Mouse (Mus musculus) liver, adult 2 months (tissue): ENCODE measurements around the gene Npnt. TPM values are rescaled to one million over a fixed set of nuclear protein-coding genes. Genes with fewer than 3 reads are reported as not detected.

Experiments used
- DNase-seq: peaks from one replicate; pipeline ENCODE4 v3.0.0-alpha.2; 2011; ENCODE audit warnings: low read depth, low spot score; ENCODE audit errors: extremely low read depth
- H3K27ac ChIP-seq: fragments of 200-500 bp; replicated peaks from 2 replicates; pipeline ENCODE4 v1.5.1; 2012; ENCODE audit warnings: low read depth, mild to moderate bottlenecking, control low read depth, inconsistent platforms, low read length; ENCODE audit not compliant: insufficient read depth
- H3K27me3 ChIP-seq: fragments of 200-500 bp; 2 replicates; pipeline ENCODE4 v1.6.1; 2012; ENCODE audit warnings: mild to moderate bottlenecking, moderate library complexity, low read length, inconsistent platforms; ENCODE audit not compliant: control insufficient read depth, insufficient read depth
- H3K36me3 ChIP-seq: fragments of 200-500 bp; 2 replicates; pipeline ENCODE4 v1.6.1; 2012; ENCODE audit warnings: low read length, inconsistent platforms; ENCODE audit not compliant: control insufficient read depth, insufficient read depth
- H3K4me1 ChIP-seq: fragments of 200-500 bp; 2 replicates; pipeline ENCODE4 v1.6.1; 2011; ENCODE audit warnings: low read length; ENCODE audit not compliant: control insufficient read depth, insufficient read depth
- H3K4me3 ChIP-seq: fragments of 200-500 bp; 2 replicates; pipeline ENCODE4 v1.5.1; 2011; ENCODE audit warnings: low read depth, mild to moderate bottlenecking, control low read depth, low read length, moderate library complexity; ENCODE audit not compliant: insufficient read depth
- H3K79me2 ChIP-seq: fragments of 200-500 bp; 2 replicates; pipeline ENCODE4 v1.6.1; 2012; ENCODE audit warnings: inconsistent platforms, mild to moderate bottlenecking, low read length, moderate library complexity; ENCODE audit not compliant: control insufficient read depth, insufficient read depth
- H3K9ac ChIP-seq: fragments of 200-500 bp; 2 replicates; pipeline ENCODE4 v1.6.1; 2012; ENCODE audit warnings: low read depth, mild to moderate bottlenecking, control low read depth, inconsistent platforms, low read length
- CTCF ChIP-seq: fragments of 200-500 bp; IDR thresholded peaks from 2 replicates; pipeline ENCODE4 v1.5.1; 2011; ENCODE audit warnings: low read depth, low read length, control low read depth
- POLR2A ChIP-seq: fragments of 200-500 bp; IDR thresholded peaks from 2 replicates; pipeline ENCODE4 v1.6.1; 2011; ENCODE audit warnings: low read length, control low read depth; ENCODE audit not compliant: insufficient read depth; ENCODE audit errors: extremely low read depth
- WGBS: fragments of 180-500 bp; shearing (Covaris S2); methylation state at CpG from one replicate; pipeline ENCODE4 v1.1.7; 2018; 5-methylcytosine and 5-hydroxymethylcytosine counted together
- polyA plus RNA-seq: library from polyadenylated mRNA; depleted of rRNA; stranded (reverse); fragments of >200 nt; gene quantifications from 2 replicates; pipeline ENCODE4 v1.2.3, GENCODE M21; 2012
- total RNA-seq: library from RNA; depleted of rRNA; stranded (reverse); fragments of >200 nt; gene quantifications from 2 replicates; pipeline ENCODE4 v1.2.3, GENCODE M21; 2014

Npnt gene
- total and polyA plus RNA-seq, 2 experiments: 0.09 to 0.39 TPM

DNA sequence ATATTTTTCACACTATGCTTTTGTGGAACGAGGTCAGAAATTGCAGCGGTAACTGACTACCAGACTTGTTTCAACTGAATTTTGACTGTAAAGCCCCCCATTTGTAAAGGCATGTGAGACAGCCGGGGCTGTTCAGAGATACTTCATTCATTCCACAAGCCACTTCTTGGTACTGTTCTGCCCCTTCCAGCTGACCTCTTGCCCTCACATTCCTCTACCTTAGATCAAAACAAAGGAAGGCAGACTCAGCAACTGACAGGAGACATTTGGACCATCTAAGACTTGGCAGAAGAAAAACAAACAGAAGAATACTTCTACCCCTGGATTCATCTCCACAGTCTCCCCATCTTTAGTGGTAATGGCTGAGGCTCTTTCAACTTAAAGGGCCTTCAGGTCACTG, 5.5 kb downstream of the Npnt start:
- H3K27ac ChIP-seq: no peak overlapping the region
- H3K79me2 ChIP-seq: no peaks in the 10 kb centered on the region
- no peaks in the 10 kb centered on the region for H3K36me3 ChIP-seq
- H3K4me1 ChIP-seq: peaks cover 5% of the 10 kb centered on the region; the same call in 1 of the 2 replicates
- no peak overlapping the region for H3K9ac ChIP-seq
- H3K4me3 ChIP-seq: no peak overlapping the region
- no peak for TF ChIP-seq POLR2A
- no peak for TF ChIP-seq CTCF
- WGBS: 88% methylated on average over 3 of the region's 3 CpGs
- peaks cover 13% of the 10 kb centered on the region for H3K27me3 ChIP-seq
- DNase-seq: no peak

DNA sequence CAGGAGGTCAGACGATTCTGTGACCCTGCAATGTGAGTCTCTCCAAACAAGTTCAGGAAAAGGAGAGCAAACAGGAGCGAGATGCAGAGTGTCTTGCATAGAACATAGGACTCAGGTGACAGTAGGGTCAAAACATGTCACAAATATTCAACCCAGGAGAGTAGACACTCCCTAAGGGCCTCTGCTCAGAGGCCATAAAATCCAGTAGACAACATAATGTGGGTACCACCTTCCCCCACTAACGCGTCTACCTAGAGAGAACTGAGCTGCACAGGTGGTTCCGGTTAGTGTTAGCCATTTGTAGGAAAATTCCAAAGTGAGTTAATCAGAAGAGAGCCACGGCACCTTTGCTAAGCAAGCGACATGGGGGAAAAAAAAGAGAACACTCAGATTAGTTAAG, 5.9 kb downstream of the Npnt start:
- TF ChIP-seq POLR2A (no peak), CTCF (no peak)
- no peak overlapping the region for H3K4me3 ChIP-seq
- no peaks in the 10 kb centered on the region for H3K79me2 ChIP-seq
- H3K36me3 ChIP-seq: no peaks in the 10 kb centered on the region
- DNase-seq: no peak
- H3K27ac ChIP-seq: no peak overlapping the region
- 89% methylated on average over 7 of the region's 7 CpGs for WGBS
- peaks cover 10% of the 10 kb centered on the region for H3K27me3 ChIP-seq
- no peak overlapping the region for H3K9ac ChIP-seq
- peaks cover 2% of the 10 kb centered on the region; the same call in 1 of the 2 replicates for H3K4me1 ChIP-seq

DNA sequence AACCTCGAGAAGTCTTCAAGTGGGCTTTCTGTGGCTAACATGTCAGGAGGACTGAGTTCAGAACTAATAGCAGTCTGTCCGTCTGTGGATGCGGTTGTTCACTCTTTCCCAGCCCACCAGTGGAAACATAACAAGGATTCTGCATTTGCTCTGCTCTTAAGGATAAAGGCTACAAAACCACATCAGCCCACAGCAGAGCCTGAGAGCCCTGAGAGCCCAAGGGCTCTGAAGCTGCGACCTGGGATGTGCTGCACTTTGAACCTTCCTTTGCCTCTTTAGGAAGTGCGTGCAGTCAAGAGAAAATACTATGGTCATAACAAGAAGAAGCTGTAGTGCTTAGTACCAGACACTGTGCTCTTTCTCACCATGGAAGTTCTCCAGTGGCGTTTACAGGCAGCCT, 7.3 kb downstream of the Npnt start:
- Histone ChIP-seq H3K27ac (no peak overlapping the region), H3K4me3 (no peak overlapping the region), H3K36me3 (no peaks in the 10 kb centered on the region), H3K9ac (no peak overlapping the region), H3K79me2 (no peaks in the 10 kb centered on the region), H3K4me1 (peaks cover 6% of the 10 kb centered on the region; the same call in 1 of the 2 replicates), H3K27me3 (peaks cover 3% of the 10 kb centered on the region; the same call in 1 of the 2 replicates)
- 96% methylated on average over 6 of the region's 6 CpGs for WGBS
- TF ChIP-seq CTCF (no peak), POLR2A (no peak)
- no peak for DNase-seq

DNA sequence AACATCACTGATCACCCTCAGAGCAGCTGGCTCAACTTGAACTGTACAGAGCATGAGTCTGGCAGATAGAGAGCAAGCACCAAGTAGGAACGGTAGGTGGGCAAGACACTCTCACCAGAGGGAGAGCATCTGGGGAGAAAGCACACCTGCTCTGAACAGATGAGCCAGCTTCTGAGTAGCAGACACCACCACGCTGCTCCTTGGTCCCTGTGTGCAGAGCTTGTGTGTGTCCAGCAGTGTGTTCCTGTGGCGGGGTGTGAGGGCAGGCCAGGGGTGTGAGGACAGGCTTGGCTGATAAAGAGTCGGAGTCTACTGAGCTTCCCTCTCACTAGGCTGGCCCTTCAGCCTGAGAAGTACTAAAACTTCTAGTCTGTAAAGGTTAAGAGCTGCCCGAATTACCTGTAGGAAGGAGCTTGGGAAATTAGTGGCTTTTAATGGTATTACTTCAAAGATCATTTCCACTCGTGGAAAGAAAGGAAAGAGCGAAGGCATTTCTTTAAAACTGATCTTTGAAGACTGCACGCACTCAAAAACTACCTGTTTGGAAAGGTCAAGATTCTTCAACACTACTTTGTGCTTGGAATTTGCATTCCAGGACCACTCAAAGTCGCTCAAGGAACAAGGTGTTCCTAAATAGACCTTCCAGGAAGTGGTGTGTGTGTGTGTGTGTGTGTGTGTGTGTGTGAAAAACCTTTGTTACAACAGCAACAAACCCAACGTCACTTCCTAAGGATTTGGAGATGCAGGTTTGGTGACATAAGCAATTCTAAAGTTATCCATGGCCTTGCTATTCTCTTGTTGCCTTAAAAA, 9.7 kb downstream of the Npnt start:
- DNase-seq: no peak
- Histone ChIP-seq H3K36me3 (no peaks in the 10 kb centered on the region), H3K4me3 (no peak overlapping the region), H3K9ac (no peak overlapping the region), H3K4me1 (peaks cover 6% of the 10 kb centered on the region; the same call in 1 of the 2 replicates), H3K27me3 (no peaks in the 10 kb centered on the region), H3K27ac (no peak overlapping the region), H3K79me2 (no peaks in the 10 kb centered on the region)
- TF ChIP-seq POLR2A (no peak), CTCF (no peak)
- WGBS: 86% methylated on average over 10 of the region's 10 CpGs

DNA sequence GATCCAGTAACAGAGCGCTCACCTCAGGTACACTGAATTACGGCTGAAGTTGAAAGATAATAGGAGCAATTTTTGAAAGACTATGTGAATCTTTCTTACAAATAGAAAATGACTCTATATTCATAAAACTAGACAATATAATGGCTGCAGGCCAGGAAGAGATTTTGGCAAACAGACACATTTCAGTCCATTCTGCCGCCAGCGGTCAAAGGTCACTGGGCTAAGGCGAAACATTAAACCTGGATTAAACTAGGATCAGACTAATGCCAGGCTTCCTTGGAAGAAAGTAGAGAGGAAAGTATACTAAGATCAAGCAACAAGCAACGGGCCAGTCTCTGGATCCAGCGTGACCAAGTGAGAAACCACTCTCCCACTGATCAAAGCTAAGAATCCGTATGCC, 11.1 kb downstream of the Npnt start:
- DNase-seq: peak; percentile 69
- 45% methylated on average over 8 of the region's 8 CpGs for WGBS
- no peaks in the 10 kb centered on the region for H3K79me2 ChIP-seq
- H3K4me1 ChIP-seq: peaks cover 6% of the 10 kb centered on the region; the same call in 1 of the 2 replicates
- H3K36me3 ChIP-seq: no peaks in the 10 kb centered on the region
- TF ChIP-seq CTCF (no peak), POLR2A (no peak)
- no peak overlapping the region for H3K27ac ChIP-seq
- H3K9ac ChIP-seq: no peak overlapping the region
- H3K27me3 ChIP-seq: no peaks in the 10 kb centered on the region
- no peak overlapping the region for H3K4me3 ChIP-seq

DNA sequence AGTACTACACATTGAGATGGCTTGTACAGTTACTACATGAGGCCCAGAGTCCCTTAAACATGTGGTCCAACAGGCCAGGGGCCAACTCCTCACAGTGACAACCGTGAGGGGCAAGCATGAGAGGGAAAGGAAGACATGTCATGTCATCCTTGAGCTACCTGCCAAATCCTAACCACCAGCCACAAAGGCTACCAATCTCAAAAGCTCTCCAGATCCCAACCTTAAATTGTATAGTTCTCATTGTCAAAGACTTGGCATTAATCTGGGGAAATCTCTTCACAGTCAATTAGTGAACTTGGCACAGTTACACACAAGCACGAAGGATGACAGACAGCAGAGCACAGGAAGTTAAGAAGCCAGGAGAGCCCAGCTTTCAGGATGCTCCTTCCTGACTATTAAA, 15.4 kb downstream of the Npnt start:
- 77% methylated on average over 2 of the region's 2 CpGs for WGBS
- no peaks in the 10 kb centered on the region for H3K27me3 ChIP-seq

More for the DNA sequence above, 15.4 kb downstream of the Npnt start:
- no peaks in the 10 kb centered on the region for H3K36me3 ChIP-seq
- no peaks in the 10 kb centered on the region for H3K79me2 ChIP-seq
- H3K4me3 ChIP-seq: no peak overlapping the region
- no peak for TF ChIP-seq POLR2A
- TF ChIP-seq CTCF: no peak
- H3K9ac ChIP-seq: no peak overlapping the region
- no peak for DNase-seq
- H3K27ac ChIP-seq: no peak overlapping the region
- H3K4me1 ChIP-seq: peaks cover 6% of the 10 kb centered on the region; the same call in 1 of the 2 replicates
